Mouse (Mus musculus) embryonic fibroblast, embryonic 13.5 days (primary cell): ENCODE data around the gene Nup43. TPM values are rescaled to one million over a fixed set of nuclear protein-coding genes. Genes with fewer than 3 reads are reported as not detected.
A peak's percentile ranks its signal among the peaks of the same experiment; 100 is the strongest.
"Not testable (repeated sequence)": the region's sequence is repeated elsewhere in the genome, so short reads cannot be mapped to it uniquely, and the experiment has no call there.

Source experiments
- H3K27ac ChIP-seq: 2 replicates; pipeline ENCODE4 v1.5.1; 2012; ENCODE audit warnings: low read length, control low read depth, inconsistent platforms; ENCODE audit not compliant: insufficient read depth
- H3K4me1 ChIP-seq: 2 replicates; pipeline ENCODE4 v1.6.1; 2011; ENCODE audit warnings: low read length; ENCODE audit not compliant: control insufficient read depth, insufficient read depth
- H3K4me3 ChIP-seq: 2 replicates; pipeline ENCODE4 v1.5.1; 2011; ENCODE audit warnings: mild to moderate bottlenecking, control low read depth, low read length; ENCODE audit not compliant: insufficient read depth
- CTCF ChIP-seq: IDR thresholded peaks from 2 replicates; pipeline ENCODE4 v1.5.1; 2011; ENCODE audit warnings: mild to moderate bottlenecking, control low read depth, low read length, moderate library complexity, borderline replicate concordance; ENCODE audit not compliant: insufficient read depth
- POLR2A ChIP-seq: IDR thresholded peaks from 2 replicates; pipeline ENCODE4 v1.6.1; 2011; ENCODE audit warnings: low read depth, mild to moderate bottlenecking, control low read depth, low read length, moderate library complexity
- polyA plus RNA-seq: library from polyadenylated mRNA; stranded (reverse); fragments of >200 nt; gene quantifications from 2 replicates; pipeline ENCODE4 v1.2.4, GENCODE M21; 2011; ENCODE audit warnings: low read depth; ENCODE audit not compliant: missing spikeins, insufficient read length

Nup43 gene
- polyA plus RNA-seq: 22.0 and 25.6 TPM in 2 replicates

DNA sequence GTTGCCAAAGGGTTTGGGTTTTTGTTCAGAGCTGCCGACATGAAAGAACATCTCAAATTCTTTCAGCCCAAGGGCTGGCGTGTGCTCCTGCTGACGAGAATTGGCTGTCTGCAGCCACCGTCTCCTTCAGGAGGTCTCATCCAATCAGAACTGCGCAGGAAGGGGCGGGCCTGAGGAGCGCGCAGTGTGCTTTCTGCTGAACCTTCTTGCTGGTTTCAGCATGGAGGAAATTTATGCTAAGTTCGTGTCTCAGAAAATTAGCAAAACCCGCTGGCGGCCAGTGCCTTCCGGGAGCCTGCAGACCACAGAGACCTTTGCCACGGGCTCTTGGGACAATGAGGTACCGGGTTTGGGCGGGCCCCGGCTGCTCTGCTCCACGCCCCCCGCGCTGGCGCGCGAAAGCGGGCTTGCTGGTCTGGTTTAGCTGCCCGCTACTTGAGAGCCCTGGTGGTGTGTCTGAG lies at the start of gene Nup43:
Gene Nup43 (plus strand): TSS at position 162 of the 461 bp plus-strand sequence.
- peak within 1 kb of the TSS; percentile 80 for H3K4me3 ChIP-seq
- 0 out of 2 replicates have a peak within 1 kb of the TSS, but pooled peaks have one; percentile 39 for H3K27ac ChIP-seq
- TF ChIP-seq POLR2A (peak; percentile 59), CTCF (no peak)
- H3K4me1 ChIP-seq: no peaks in the 10 kb centered on the region; the same call in 1 of the 2 replicates

DNA sequence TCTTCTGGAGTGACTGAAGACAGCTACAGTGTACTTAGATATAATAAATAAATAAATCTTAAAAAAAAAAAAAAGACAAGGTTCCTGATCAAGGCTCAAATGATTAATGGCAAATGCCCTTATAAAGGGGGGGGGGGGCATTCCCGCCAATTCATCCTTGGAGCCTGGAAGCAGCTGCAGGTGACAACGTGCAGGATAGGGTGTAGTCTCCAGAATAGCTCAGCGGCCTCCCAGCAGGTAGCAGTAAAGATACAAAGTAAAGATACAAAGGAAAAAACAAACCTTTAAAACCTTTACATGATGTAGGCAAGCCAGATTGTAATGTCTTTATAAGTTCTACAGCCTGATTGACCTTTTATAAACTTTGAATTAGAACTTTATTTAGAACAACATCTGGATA lies 49.7 kb upstream of the Nup43 start:
- H3K4me1 ChIP-seq, H3K4me3 ChIP-seq, H3K27ac ChIP-seq: not testable (repeated sequence)

DNA sequence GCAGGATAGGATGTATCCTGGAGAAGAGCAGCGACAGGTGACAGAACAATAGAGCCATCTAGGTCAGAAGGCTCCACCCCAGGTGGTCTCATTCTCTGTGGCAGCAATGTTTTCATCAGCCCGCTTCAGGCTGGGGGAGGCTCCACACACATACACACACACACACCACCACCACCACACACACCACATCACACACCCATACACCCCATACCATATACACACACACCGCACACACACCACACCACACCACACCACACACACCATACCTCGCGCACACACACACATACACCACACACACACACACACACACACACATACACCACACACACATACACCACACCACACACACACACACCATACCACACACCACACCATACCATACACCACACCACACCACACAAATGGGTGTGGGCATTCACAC lies 47.5 kb upstream of the Nup43 start:
- no peak overlapping the region for H3K4me3 ChIP-seq
- no peak overlapping the region for H3K27ac ChIP-seq
- TF ChIP-seq CTCF (no peak), POLR2A (no peak)
- no peaks in the 10 kb centered on the region for H3K4me1 ChIP-seq

DNA sequence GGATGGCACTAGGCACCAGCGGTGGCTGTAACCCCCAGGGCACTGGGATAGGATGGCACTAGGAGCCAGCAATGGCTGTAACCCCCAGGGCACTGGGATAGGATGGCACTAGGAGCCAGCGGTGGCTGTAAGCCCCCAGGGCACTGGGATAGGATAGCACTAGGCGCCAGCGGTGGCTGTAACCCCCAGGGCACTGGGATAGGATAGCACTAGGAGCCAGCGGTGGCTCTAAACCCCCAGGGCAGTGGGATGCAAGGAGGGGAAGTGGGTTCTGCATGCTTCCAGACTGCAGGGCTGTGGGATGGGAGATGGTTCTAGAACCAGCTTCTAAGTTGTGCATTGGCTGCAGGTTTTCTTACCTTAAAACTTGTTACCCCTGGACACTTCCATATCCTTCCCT lies 46.6 kb upstream of the Nup43 start:
- Histone ChIP-seq H3K4me1 (no peaks in the 10 kb centered on the region), H3K4me3 (no peak overlapping the region), H3K27ac (no peak overlapping the region)
- TF ChIP-seq CTCF (no peak), POLR2A (no peak)

DNA sequence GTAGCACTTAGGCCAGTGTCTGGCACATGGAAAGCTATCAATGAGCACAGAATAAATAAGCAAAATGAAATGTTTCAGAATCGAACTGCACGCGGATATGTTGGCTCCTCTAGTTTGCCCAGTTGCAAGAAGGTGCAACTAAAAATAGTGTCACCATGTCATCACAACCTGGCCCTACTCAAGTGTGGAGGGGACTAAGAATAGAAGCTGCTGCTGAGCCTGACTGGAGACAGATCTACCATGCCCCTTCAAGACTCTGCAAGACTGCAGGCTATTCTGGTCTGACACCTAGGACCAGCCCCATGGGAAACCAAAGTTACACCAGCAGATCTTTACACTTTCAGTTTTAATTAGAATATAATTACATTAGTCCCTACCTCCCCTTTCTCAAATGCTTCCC lies 44.9 kb upstream of the Nup43 start:
- Histone ChIP-seq H3K27ac (no peak overlapping the region), H3K4me3 (no peak overlapping the region), H3K4me1 (no peaks in the 10 kb centered on the region)
- TF ChIP-seq POLR2A: no peak
- TF ChIP-seq CTCF: no peak

DNA sequence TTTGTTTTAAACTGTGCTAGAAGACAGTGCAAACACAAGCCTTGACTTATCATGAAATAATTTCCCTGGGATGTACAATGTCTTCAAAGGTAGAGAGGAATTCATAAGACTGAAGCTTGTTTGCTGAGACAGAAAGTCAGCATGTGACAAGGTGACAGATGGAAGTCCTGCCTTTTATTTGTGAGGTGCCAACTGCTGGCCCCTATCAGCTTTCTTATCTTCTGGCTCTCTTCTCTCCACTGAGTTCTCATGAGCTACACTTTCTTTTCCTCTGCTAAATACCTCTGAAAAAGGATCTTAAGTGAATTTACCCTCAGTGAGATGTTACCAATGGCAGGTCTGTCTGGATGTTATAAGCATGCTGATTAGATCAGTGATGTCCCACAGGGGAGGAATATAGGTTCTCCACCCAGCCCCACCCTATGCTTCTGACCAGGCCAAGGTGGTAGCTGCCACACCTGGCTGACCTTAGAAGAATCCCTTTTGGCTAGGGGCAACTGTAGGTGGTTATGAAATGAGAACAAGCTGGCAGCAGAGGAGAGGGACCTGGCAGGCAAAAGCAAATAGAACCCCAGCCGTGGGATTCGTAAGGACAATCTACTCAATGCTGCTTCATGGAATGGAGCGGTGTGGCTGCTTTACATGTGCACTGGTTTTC lies 43.3 kb upstream of the Nup43 start:
- Histone ChIP-seq H3K4me3 (no peak overlapping the region), H3K4me1 (no peaks in the 10 kb centered on the region), H3K27ac (no peak overlapping the region)
- no peak for TF ChIP-seq CTCF
- TF ChIP-seq POLR2A: no peak

DNA sequence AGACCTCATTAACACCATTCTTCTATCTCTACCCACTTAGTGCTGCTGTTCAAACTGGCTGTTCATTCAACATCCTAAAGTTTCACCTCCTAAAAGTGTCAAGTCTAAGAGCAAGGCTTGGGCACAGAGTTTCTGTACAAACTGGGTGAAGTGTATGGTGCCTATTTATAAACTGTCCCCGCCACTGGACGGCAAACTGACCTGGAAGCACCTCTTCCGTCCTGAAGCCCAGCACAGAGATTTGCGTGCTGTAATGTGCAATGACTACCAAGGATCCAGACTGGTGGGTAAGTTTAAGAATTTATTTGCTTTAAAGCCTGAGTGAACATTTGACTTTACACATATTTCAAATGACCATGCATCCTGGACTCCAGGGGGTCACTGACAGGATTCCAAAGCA lies 38.2 kb upstream of the Nup43 start:
- Histone ChIP-seq H3K4me3 (no peak overlapping the region), H3K4me1 (no peaks in the 10 kb centered on the region)
- TF ChIP-seq POLR2A: no peak
- no peak for TF ChIP-seq CTCF

DNA sequence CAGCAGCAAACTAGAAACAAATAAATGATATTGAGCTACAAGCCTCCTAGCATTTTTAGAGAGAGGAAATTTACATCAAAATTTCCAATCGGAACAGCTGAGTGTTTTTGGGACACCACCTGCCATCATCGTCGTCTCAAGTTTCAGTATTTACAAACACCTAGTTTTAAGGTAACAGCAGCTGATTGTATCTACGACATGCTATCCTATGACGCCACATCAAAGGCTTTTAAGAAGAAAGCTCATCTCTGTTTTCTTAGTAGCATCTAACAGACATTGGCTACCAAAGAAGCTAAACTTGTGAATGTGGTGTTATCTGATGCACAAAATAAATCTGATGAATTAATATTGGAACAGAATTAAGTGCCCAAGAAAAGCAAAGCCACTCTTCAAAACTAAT lies 37.0 kb upstream of the Nup43 start:
- no peak for TF ChIP-seq POLR2A
- no peak for TF ChIP-seq CTCF
- Histone ChIP-seq H3K4me1 (no peaks in the 10 kb centered on the region), H3K4me3 (no peak overlapping the region), H3K27ac (no peak overlapping the region)

More for the DNA sequence above, 38.2 kb upstream of the Nup43 start:
- no peak overlapping the region for H3K27ac ChIP-seq

DNA sequence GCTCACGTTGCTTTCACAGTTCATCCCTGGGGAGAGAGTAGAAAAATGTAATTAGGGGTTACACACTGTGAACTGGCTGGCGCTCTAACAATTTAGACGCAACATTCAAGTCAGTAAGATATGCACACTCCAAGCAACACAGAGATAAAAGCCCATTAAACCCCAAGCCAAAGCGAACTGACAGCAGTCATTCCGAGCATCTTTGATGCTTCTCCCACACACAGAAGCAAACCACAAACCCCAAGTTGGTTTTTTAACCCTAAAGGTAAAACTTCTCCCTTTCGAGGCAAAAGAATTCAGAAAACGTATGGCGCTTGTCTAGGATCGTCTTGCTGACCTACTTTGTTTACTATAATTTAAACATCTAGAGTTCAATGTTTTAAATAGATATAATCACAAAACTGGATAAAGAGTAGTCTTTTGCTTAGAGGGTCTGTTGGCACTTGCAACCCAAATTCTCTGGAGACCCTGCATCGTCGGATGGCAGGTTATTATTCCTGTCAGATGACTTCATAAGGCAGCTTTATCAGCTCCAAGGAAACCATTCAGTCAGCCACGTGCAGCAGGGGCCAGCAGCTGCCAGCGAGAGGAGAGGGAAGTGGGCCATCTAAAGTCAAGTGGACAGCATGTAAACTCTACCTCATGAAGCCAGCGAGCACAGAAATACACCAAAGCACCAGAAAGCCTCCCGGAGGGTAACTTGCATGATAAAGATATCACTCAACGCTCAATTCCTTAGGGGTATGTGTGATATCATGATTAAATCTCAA lies 36.2 kb upstream of the Nup43 start:
- Histone ChIP-seq H3K4me3 (no peak overlapping the region), H3K27ac (no peak overlapping the region)
- TF ChIP-seq CTCF (no peak), POLR2A (no peak)

DNA sequence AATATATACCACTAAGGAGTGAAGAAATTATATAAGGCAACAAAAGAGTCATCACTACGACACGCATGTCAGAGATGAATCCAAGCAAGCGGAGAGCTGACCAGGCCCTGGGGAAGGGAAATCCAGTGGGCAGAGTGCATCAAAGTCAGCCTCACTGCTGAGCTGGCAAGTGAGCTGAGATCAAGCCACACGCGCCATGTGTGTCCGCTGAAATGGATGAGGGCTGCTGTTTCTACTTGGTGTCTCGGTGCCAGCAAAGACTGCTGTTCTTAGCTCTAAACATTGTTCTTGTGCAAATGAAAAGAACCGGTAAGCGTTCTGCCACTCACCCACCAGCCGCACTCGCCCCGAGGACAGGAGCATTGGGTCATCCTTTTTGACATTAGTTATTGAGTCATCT lies 26.9 kb upstream of the Nup43 start:
- no peaks in the 10 kb centered on the region for H3K4me1 ChIP-seq
- TF ChIP-seq POLR2A (no peak), CTCF (no peak)
- no peak overlapping the region for H3K27ac ChIP-seq
- no peak overlapping the region for H3K4me3 ChIP-seq

More for the DNA sequence above, 36.2 kb upstream of the Nup43 start:
- H3K4me1 ChIP-seq: no peaks in the 10 kb centered on the region
